7 mouse cellular contexts compared by ENCODE assay signal in genomic region chr2:30707099-30708000, GRCm38 (mm10).
DNase-seq lines count a peak whose midpoint lies in the region; ATAC-seq and TF ChIP-seq lines count a peak whose summit lies in the region.

No protein-coding gene starts in this region.

- peak overlapping the region; percentile 49 for H3K9ac ChIP-seq in embryonic facial prominence, embryonic 15.5 days
- peak overlapping the region; percentile 88 for H3K9ac ChIP-seq in heart, embryonic 16.5 days (ENCODE audit: low read length)
- H3K9ac ChIP-seq in kidney, postnatal 0 days (ENCODE audit: low read depth, low read length), result peak overlapping the region; percentile 70
- H3K9ac ChIP-seq in stomach, embryonic 16.5 days (ENCODE audit: low read length), result peak overlapping the region; percentile 88

- peak overlapping the region; percentile 100 for H3K27ac ChIP-seq in embryonic facial prominence, embryonic 15.5 days (replicated peaks)
- H3K27ac ChIP-seq in heart, embryonic 16.5 days (ENCODE audit: low read length), result peak overlapping the region; percentile 98
- H3K27ac ChIP-seq in kidney, postnatal 0 days, result peak overlapping the region; percentile 99
- peak overlapping the region; percentile 100 for H3K27ac ChIP-seq in stomach, embryonic 16.5 days (ENCODE audit: low read length)

- H3K9me3 ChIP-seq in E14TG2a.4 (ENCODE audit: low read length), result no peaks in the 10 kb centered on the region
- no peaks in the 10 kb centered on the region for H3K9me3 ChIP-seq in embryonic facial prominence, embryonic 15.5 days (replicated peaks)
- H3K9me3 ChIP-seq in heart, embryonic 16.5 days (replicated peaks; ENCODE audit: control insufficient read depth, low read length), result no peaks in the 10 kb centered on the region; the same call in 1 of the 2 replicates
- H3K9me3 ChIP-seq in kidney, postnatal 0 days (replicated peaks; ENCODE audit: low read length), result no peaks in the 10 kb centered on the region
- no peaks in the 10 kb centered on the region for H3K9me3 ChIP-seq in stomach, embryonic 16.5 days (replicated peaks; ENCODE audit: control insufficient read depth, low read length)

- DNase-seq in adrenal gland, adult 2 months, result peak; percentile 80
- DNase-seq in kidney, postnatal 0 days (ENCODE audit: low spot score), result peak; percentile 96
- peak; percentile 85 for DNase-seq in lung, postnatal 36 days

- 2% methylated on average over 44 of the region's 44 CpGs for WGBS in embryonic facial prominence, embryonic 15.5 days
- 4% methylated on average over 43 of the region's 44 CpGs for WGBS in heart, embryonic 16.5 days
- 3% methylated on average over 44 of the region's 44 CpGs for WGBS in kidney, postnatal 0 days
- 4% methylated on average over 44 of the region's 44 CpGs for WGBS in stomach, embryonic 16.5 days

- peak overlapping the region; percentile 80 for H3K4me3 ChIP-seq in E14TG2a.4 (replicated peaks; ENCODE audit: low read length)
- H3K4me3 ChIP-seq in embryonic facial prominence, embryonic 15.5 days (replicated peaks), result peak overlapping the region; percentile 40
- peak overlapping the region; percentile 54 for H3K4me3 ChIP-seq in heart, embryonic 16.5 days (ENCODE audit: low read length)
- peak overlapping the region; percentile 22; the same call in 1 of the 2 replicates for H3K4me3 ChIP-seq in kidney, postnatal 0 days (replicated peaks; ENCODE audit: low read depth, low read length)
- H3K4me3 ChIP-seq in stomach, embryonic 16.5 days (replicated peaks; ENCODE audit: low read length), result peak overlapping the region; percentile 47

- H3K4me1 ChIP-seq in E14TG2a.4 (replicated peaks; ENCODE audit: low read depth, low read length), result peaks cover 80% of the 10 kb centered on the region
- peaks cover 57% of the 10 kb centered on the region for H3K4me1 ChIP-seq in embryonic facial prominence, embryonic 15.5 days
- peaks cover 27% of the 10 kb centered on the region for H3K4me1 ChIP-seq in heart, embryonic 16.5 days (ENCODE audit: control insufficient read depth, insufficient read depth, low read length)
- H3K4me1 ChIP-seq in kidney, postnatal 0 days (replicated peaks; ENCODE audit: insufficient read depth, low read length), result peaks cover 45% of the 10 kb centered on the region
- H3K4me1 ChIP-seq in stomach, embryonic 16.5 days (ENCODE audit: control insufficient read depth, insufficient read depth, low read length), result peaks cover 60% of the 10 kb centered on the region

- no peaks in the 10 kb centered on the region for H3K36me3 ChIP-seq in E14TG2a.4 (ENCODE audit: insufficient read depth, low read length)
- no peaks in the 10 kb centered on the region for H3K36me3 ChIP-seq in embryonic facial prominence, embryonic 15.5 days
- no peaks in the 10 kb centered on the region for H3K36me3 ChIP-seq in heart, embryonic 16.5 days (ENCODE audit: control insufficient read depth, insufficient read depth)
- H3K36me3 ChIP-seq in kidney, postnatal 0 days (ENCODE audit: insufficient read depth, low read length), result no peaks in the 10 kb centered on the region
- H3K36me3 ChIP-seq in stomach, embryonic 16.5 days (ENCODE audit: control insufficient read depth, insufficient read depth, low read length), result no peaks in the 10 kb centered on the region

- H3K27me3 ChIP-seq in E14TG2a.4 (ENCODE audit: insufficient read depth, low read length), result peaks cover 14% of the 10 kb centered on the region
- H3K27me3 ChIP-seq in embryonic facial prominence, embryonic 15.5 days, result no peaks in the 10 kb centered on the region
- H3K27me3 ChIP-seq in heart, embryonic 16.5 days (ENCODE audit: control insufficient read depth, insufficient read depth, low read length), result no peaks in the 10 kb centered on the region
- no peaks in the 10 kb centered on the region for H3K27me3 ChIP-seq in kidney, postnatal 0 days (ENCODE audit: insufficient read depth, low read length)
- no peaks in the 10 kb centered on the region for H3K27me3 ChIP-seq in stomach, embryonic 16.5 days (ENCODE audit: control insufficient read depth, insufficient read depth, low read length)

- TF ChIP-seq CTCF in E14TG2a.4 (conservative IDR thresholded peaks at IDR 0.05; ENCODE audit: low read length), result no peak
- TF ChIP-seq CTCF in kidney, postnatal 0 days (IDR thresholded peaks at IDR 0.05; ENCODE audit: low read depth), result peak; percentile 38; the same call in 1 of the 2 replicates

- H3K4me2 ChIP-seq in embryonic facial prominence, embryonic 15.5 days (replicated peaks), result peak overlapping the region; percentile 77
- peak overlapping the region; percentile 97 for H3K4me2 ChIP-seq in heart, embryonic 16.5 days (ENCODE audit: low read depth, low read length)
- H3K4me2 ChIP-seq in kidney, postnatal 0 days (ENCODE audit: low read length), result peak overlapping the region; percentile 55
- peak overlapping the region; percentile 86 for H3K4me2 ChIP-seq in stomach, embryonic 16.5 days (ENCODE audit: low read depth, low read length)

- ATAC-seq in embryonic facial prominence, embryonic 15.5 days (ENCODE audit: insufficient number of reproducible peaks, low FRiP score, low TSS enrichment, low read depth), result peak; percentile 46
- ATAC-seq in heart, embryonic 16.5 days (replicated peaks; ENCODE audit: extremely low read depth, insufficient read depth, low FRiP score), result peak; percentile 46
- ATAC-seq in kidney, postnatal 0 days (replicated peaks; ENCODE audit: low FRiP score, low read depth), result peak; percentile 29; the same call in 1 of the 2 replicates
- peak; percentile 38 for ATAC-seq in stomach, embryonic 16.5 days (ENCODE audit: insufficient read depth, low FRiP score)

Comparison
In these comparisons a context has a peak if more than half of its experiments do, and no peak if none do; other contexts are left out.
1. Peak in every context shown above with its lines: DNase-seq, ATAC-seq, H3K4me3 ChIP-seq and H3K27ac ChIP-seq.
2. H3K4me3 ChIP-seq: peak in every context shown above with its lines; median percentile 80 in E14TG2a.4; 54 in heart, embryonic 16.5 days; 47 in stomach, embryonic 16.5 days; 40 in embryonic facial prominence, embryonic 15.5 days; 22 in kidney, postnatal 0 days.